Mouse (Mus musculus): ENCODE data around the gene Zbed4. TPM values are rescaled to one million over a fixed set of nuclear protein-coding genes. Genes with fewer than 3 reads are reported as not detected.

Gene Zbed4
- total and polyA plus RNA-seq, 3 experiments, result 53.2 to 57.9 TPM; not detected in 1

GRCm38 (mm10) chr15:88802348-88802747 is 50.9 kb downstream of the Zbed4 start:
- H3K27ac ChIP-seq (ENCODE audit: control insufficient read depth, low read depth, low read length), result peak overlapping the region; percentile 55
- H3K79me2 ChIP-seq (ENCODE audit: control insufficient read depth, insufficient read depth, low read length, poor library complexity), result no peaks in the 10 kb centered on the region
- H3K4me3 ChIP-seq (ENCODE audit: control insufficient read depth in 1 of 2, insufficient read depth in 1 of 2, low read depth in 2 of 2, low read length in 2 of 2), result peak overlapping the region; percentile 34 to 45
- no peaks in the 10 kb centered on the region for H3K27me3 ChIP-seq (ENCODE audit: control insufficient read depth in 1 of 2, insufficient read depth in 2 of 2, low read length in 2 of 2)
- peaks cover 0 to 8% of the 10 kb centered on the region in 2 experiments; a peak in 1 of 4 replicates for H3K4me1 ChIP-seq (ENCODE audit: control insufficient read depth in 1 of 2, insufficient read depth in 2 of 2, low read length in 2 of 2)
- no peak for TF ChIP-seq ZC3H11A (IDR thresholded peaks at IDR 0.05; ENCODE audit: low read depth, low read length)
- no peak for TF ChIP-seq USF1 (IDR thresholded peaks at IDR 0.05; ENCODE audit: low read depth, low read length)
- TF ChIP-seq MAX (IDR thresholded peaks at IDR 0.05; ENCODE audit: low read length), result no peak; the same call in 1 of the 2 replicates
- no peak for TF ChIP-seq MEF2A (IDR thresholded peaks at IDR 0.05; ENCODE audit: extremely low read depth, insufficient replicate concordance, low read depth, low read length, poor library complexity, severe bottlenecking)
- peak in 1 of 2 experiments; percentile 84; a peak in 2 of 4 replicates for TF ChIP-seq POLR2A (IDR thresholded peaks at IDR 0.05; ENCODE audit: control insufficient read depth in 1 of 2, insufficient read depth in 1 of 2, low read depth in 1 of 2, low read length in 2 of 2, poor library complexity in 1 of 2)
- TF ChIP-seq ETS1 (IDR thresholded peaks at IDR 0.05; ENCODE audit: low read depth, low read length), result no peak
- no peak for TF ChIP-seq BHLHE40 (IDR thresholded peaks at IDR 0.05; ENCODE audit: borderline replicate concordance, low read depth, low read length)
- no peak for TF ChIP-seq ZNF384 (IDR thresholded peaks at IDR 0.05; ENCODE audit: low read depth, low read length)
- TF ChIP-seq SIN3A (IDR thresholded peaks at IDR 0.05; ENCODE audit: low read length), result peak; percentile 69
- peak; percentile 64 for TF ChIP-seq MYC (IDR thresholded peaks at IDR 0.05; ENCODE audit: low read depth, low read length)
- TF ChIP-seq ZMIZ1 (IDR thresholded peaks at IDR 0.05; ENCODE audit: low read depth, low read length), result no peak
- no peak for TF ChIP-seq GATA1 (IDR thresholded peaks at IDR 0.05; ENCODE audit: low read depth, low read length)
- TF ChIP-seq GABPA (IDR thresholded peaks at IDR 0.05; ENCODE audit: low read depth, low read length), result no peak
- no peak for TF ChIP-seq ZKSCAN1 (IDR thresholded peaks at IDR 0.05; ENCODE audit: low read depth, low read length)
- TF ChIP-seq MYB (IDR thresholded peaks at IDR 0.05; ENCODE audit: low read depth, low read length), result no peak
- TF ChIP-seq SMC3 (IDR thresholded peaks at IDR 0.05; ENCODE audit: low read depth, low read length), result no peak
- TF ChIP-seq TCF12 (IDR thresholded peaks at IDR 0.05; ENCODE audit: low read depth, low read length), result peak; percentile 36; the same call in 1 of the 2 replicates
- no peak for TF ChIP-seq RCOR1 (IDR thresholded peaks at IDR 0.05; ENCODE audit: low read depth, low read length)
- peak; percentile 62 for TF ChIP-seq HCFC1 (IDR thresholded peaks at IDR 0.05; ENCODE audit: low read depth, low read length)
- TF ChIP-seq CHD1 (IDR thresholded peaks at IDR 0.05; ENCODE audit: low read depth, low read length), result no peak
- no peak for TF ChIP-seq JUND (IDR thresholded peaks at IDR 0.05; ENCODE audit: low read depth, low read length)
- TF ChIP-seq UBTF (IDR thresholded peaks at IDR 0.05; ENCODE audit: borderline replicate concordance, insufficient read depth, low read depth, low read length), result no peak
- TF ChIP-seq MAFK (IDR thresholded peaks at IDR 0.05; ENCODE audit: borderline replicate concordance, low read depth, low read length), result no peak
- TF ChIP-seq MXI1 (IDR thresholded peaks at IDR 0.05; ENCODE audit: low read depth, low read length), result 0 out of 2 replicates have a peak, but pooled peaks have one; percentile 0
- peak; percentile 74 for TF ChIP-seq NELFE (IDR thresholded peaks at IDR 0.05; ENCODE audit: low read depth, low read length)
- TF ChIP-seq ELF1 (IDR thresholded peaks at IDR 0.05; ENCODE audit: low read depth, low read length), result no peak
- TF ChIP-seq USF2 (IDR thresholded peaks at IDR 0.05; ENCODE audit: borderline replicate concordance in 1 of 2, insufficient read depth in 1 of 2, low read depth in 1 of 2, low read length in 2 of 2), result no peak
- TF ChIP-seq MAZ (IDR thresholded peaks at IDR 0.05; ENCODE audit: low read depth, low read length), result no peak
- TF ChIP-seq POLR2AphosphoS5 (IDR thresholded peaks at IDR 0.05; ENCODE audit: borderline replicate concordance, low read depth, low read length), result no peak
- TF ChIP-seq POLR2AphosphoS2 (IDR thresholded peaks at IDR 0.05; ENCODE audit: low read length), result peak; percentile 71; the same call in 1 of the 2 replicates
- peak; percentile 86 for TF ChIP-seq TBP (IDR thresholded peaks at IDR 0.05; ENCODE audit: low read depth, low read length)
- no peak for TF ChIP-seq EP300 (IDR thresholded peaks at IDR 0.05; ENCODE audit: low read depth in 1 of 2, low read length in 2 of 2)
- peak; percentile 90 for DNase-seq (ENCODE audit: low read depth, low spot score)
- peaks cover 2 to 7% of the 10 kb centered on the region in 2 experiments; a peak in 3 of 4 replicates for H3K36me3 ChIP-seq (ENCODE audit: control insufficient read depth in 1 of 2, insufficient read depth in 2 of 2, low read length in 2 of 2)
- H3K9me3 ChIP-seq (replicated peaks; ENCODE audit: insufficient read depth, low read length), result no peaks in the 10 kb centered on the region
- peak overlapping the region; percentile 54 for H3K9ac ChIP-seq (ENCODE audit: control insufficient read depth, low read depth, low read length, poor library complexity, severe bottlenecking)
